Mouse (Mus musculus): ENCODE data around the gene Cpz. TPM values are rescaled to one million over a fixed set of nuclear protein-coding genes. Genes with fewer than 3 reads are reported as not detected.

Gene Cpz
- polyA plus RNA-seq, 1 experiment from 2014 or later: 4.8 TPM

GRCm38 (mm10) chr5:35557946-35558621 lies 32.6 kb upstream of the Cpz start:
- Histone ChIP-seq H3K9me3 (ENCODE audit: control insufficient read depth, low read depth, low read length) (no peaks in the 10 kb centered on the region), H3K4me3 (ENCODE audit: low read depth, low read length) (no peak overlapping the region), H3K9ac (replicated peaks; ENCODE audit: low read depth, low read length) (no peak overlapping the region), H3K27ac (ENCODE audit: low read length) (no peak overlapping the region), H3K4me1 (ENCODE audit: control insufficient read depth, insufficient read depth, low read length) (no peaks in the 10 kb centered on the region), H3K27me3 (ENCODE audit: control insufficient read depth, insufficient read depth, low read length) (no peaks in the 10 kb centered on the region), H3K4me2 (replicated peaks; ENCODE audit: low read depth, low read length) (no peak overlapping the region), H3K36me3 (ENCODE audit: control insufficient read depth, insufficient read depth, low read length) (peaks cover 33% of the 10 kb centered on the region)
- 81% methylated on average over 13 of the region's 13 CpGs for WGBS
- ATAC-seq (ENCODE audit: insufficient number of reproducible peaks, insufficient read depth, low FRiP score, low read depth): no peak

- 90% methylated on average over 7 of the region's 7 CpGs for WGBS
- Histone ChIP-seq H3K9ac (replicated peaks; ENCODE audit: low read depth, low read length) (no peak overlapping the region), H3K4me3 (ENCODE audit: low read depth, low read length) (no peak overlapping the region), H3K36me3 (ENCODE audit: control insufficient read depth, insufficient read depth, low read length) (peaks cover 26% of the 10 kb centered on the region), H3K27ac (ENCODE audit: low read length) (no peak overlapping the region), H3K9me3 (ENCODE audit: control insufficient read depth, low read depth, low read length) (no peaks in the 10 kb centered on the region), H3K27me3 (ENCODE audit: control insufficient read depth, insufficient read depth, low read length) (no peaks in the 10 kb centered on the region), H3K4me1 (ENCODE audit: control insufficient read depth, insufficient read depth, low read length) (peaks cover 4% of the 10 kb centered on the region; the same call in 1 of the 2 replicates), H3K4me2 (replicated peaks; ENCODE audit: low read depth, low read length) (no peak overlapping the region)
- ATAC-seq (ENCODE audit: insufficient number of reproducible peaks, insufficient read depth, low FRiP score, low read depth): no peak
Measured at GRCm38 (mm10) chr5:35556393-35556792, 30.9 kb upstream of the Cpz start.

- H3K4me3 ChIP-seq (ENCODE audit: low read depth, low read length): no peak overlapping the region
- no peaks in the 10 kb centered on the region for H3K9me3 ChIP-seq (ENCODE audit: control insufficient read depth, low read depth, low read length)
- no peak overlapping the region for H3K4me2 ChIP-seq (replicated peaks; ENCODE audit: low read depth, low read length)
- no peak overlapping the region for H3K9ac ChIP-seq (replicated peaks; ENCODE audit: low read depth, low read length)
- 80% methylated on average over 4 of the region's 4 CpGs for WGBS
- peaks cover 11% of the 10 kb centered on the region for H3K36me3 ChIP-seq (ENCODE audit: control insufficient read depth, insufficient read depth, low read length)
- no peak for ATAC-seq (ENCODE audit: insufficient number of reproducible peaks, insufficient read depth, low FRiP score, low read depth)
- peaks cover 4% of the 10 kb centered on the region; the same call in 1 of the 2 replicates for H3K4me1 ChIP-seq (ENCODE audit: control insufficient read depth, insufficient read depth, low read length)
- H3K27me3 ChIP-seq (ENCODE audit: control insufficient read depth, insufficient read depth, low read length): no peaks in the 10 kb centered on the region
- H3K27ac ChIP-seq (ENCODE audit: low read length): no peak overlapping the region
Measured at GRCm38 (mm10) chr5:35552838-35553539, 27.5 kb upstream of the Cpz start.

GRCm38 (mm10) chr5:35551855-35552837 lies 26.6 kb upstream of the Cpz start:
- peak; percentile 63; the same call in 1 of the 2 replicates for ATAC-seq (ENCODE audit: insufficient number of reproducible peaks, insufficient read depth, low FRiP score, low read depth)
- H3K4me3 ChIP-seq (ENCODE audit: low read depth, low read length): no peak overlapping the region
- no peak overlapping the region for H3K9ac ChIP-seq (replicated peaks; ENCODE audit: low read depth, low read length)
- H3K27me3 ChIP-seq (ENCODE audit: control insufficient read depth, insufficient read depth, low read length): no peaks in the 10 kb centered on the region
- H3K4me2 ChIP-seq (replicated peaks; ENCODE audit: low read depth, low read length): no peak overlapping the region
- peaks cover 4% of the 10 kb centered on the region; the same call in 1 of the 2 replicates for H3K4me1 ChIP-seq (ENCODE audit: control insufficient read depth, insufficient read depth, low read length)
- WGBS: 43% methylated on average over 7 of the region's 7 CpGs
- peaks cover 3% of the 10 kb centered on the region for H3K36me3 ChIP-seq (ENCODE audit: control insufficient read depth, insufficient read depth, low read length)
- no peaks in the 10 kb centered on the region for H3K9me3 ChIP-seq (ENCODE audit: control insufficient read depth, low read depth, low read length)
- peak overlapping the region; percentile 44; the same call in 1 of the 2 replicates for H3K27ac ChIP-seq (ENCODE audit: low read length)

- no peak overlapping the region for H3K4me3 ChIP-seq (ENCODE audit: low read depth, low read length)
- H3K27me3 ChIP-seq (ENCODE audit: control insufficient read depth, insufficient read depth, low read length): no peaks in the 10 kb centered on the region
- no peak overlapping the region for H3K9ac ChIP-seq (replicated peaks; ENCODE audit: low read depth, low read length)
- ATAC-seq (ENCODE audit: insufficient number of reproducible peaks, insufficient read depth, low FRiP score, low read depth): no peak
- no peaks in the 10 kb centered on the region for H3K36me3 ChIP-seq (ENCODE audit: control insufficient read depth, insufficient read depth, low read length)
- H3K4me1 ChIP-seq (ENCODE audit: control insufficient read depth, insufficient read depth, low read length): peaks cover 3% of the 10 kb centered on the region; the same call in 1 of the 2 replicates
- no peak overlapping the region for H3K27ac ChIP-seq (ENCODE audit: low read length)
- H3K4me2 ChIP-seq (replicated peaks; ENCODE audit: low read depth, low read length): no peak overlapping the region
- no peaks in the 10 kb centered on the region for H3K9me3 ChIP-seq (ENCODE audit: control insufficient read depth, low read depth, low read length)
Measured at GRCm38 (mm10) chr5:35546127-35546526, 20.6 kb upstream of the Cpz start.

- WGBS: 55% methylated on average over 4 of the region's 4 CpGs
- no peaks in the 10 kb centered on the region for H3K36me3 ChIP-seq (ENCODE audit: control insufficient read depth, insufficient read depth, low read length)
- no peaks in the 10 kb centered on the region for H3K27me3 ChIP-seq (ENCODE audit: control insufficient read depth, insufficient read depth, low read length)
- no peak overlapping the region for H3K9ac ChIP-seq (replicated peaks; ENCODE audit: low read depth, low read length)
- no peak overlapping the region for H3K4me3 ChIP-seq (ENCODE audit: low read depth, low read length)
- H3K9me3 ChIP-seq (ENCODE audit: control insufficient read depth, low read depth, low read length): no peaks in the 10 kb centered on the region
- H3K4me2 ChIP-seq (replicated peaks; ENCODE audit: low read depth, low read length): no peak overlapping the region
- H3K4me1 ChIP-seq (ENCODE audit: control insufficient read depth, insufficient read depth, low read length): peaks cover 16% of the 10 kb centered on the region; the same call in 1 of the 2 replicates
- peak overlapping the region; percentile 58; the same call in 1 of the 2 replicates for H3K27ac ChIP-seq (ENCODE audit: low read length)
- no peak for ATAC-seq (ENCODE audit: insufficient number of reproducible peaks, insufficient read depth, low FRiP score, low read depth)
Measured at GRCm38 (mm10) chr5:35541059-35541790, 15.7 kb upstream of the Cpz start.

- ATAC-seq (ENCODE audit: insufficient number of reproducible peaks, insufficient read depth, low FRiP score, low read depth): no peak
- Histone ChIP-seq H3K4me3 (ENCODE audit: low read depth, low read length) (no peak overlapping the region), H3K4me2 (replicated peaks; ENCODE audit: low read depth, low read length) (no peak overlapping the region), H3K4me1 (ENCODE audit: control insufficient read depth, insufficient read depth, low read length) (peaks cover 16% of the 10 kb centered on the region; the same call in 1 of the 2 replicates), H3K9ac (replicated peaks; ENCODE audit: low read depth, low read length) (no peak overlapping the region), H3K36me3 (ENCODE audit: control insufficient read depth, insufficient read depth, low read length) (no peaks in the 10 kb centered on the region), H3K27ac (ENCODE audit: low read length) (peak overlapping the region; percentile 58; the same call in 1 of the 2 replicates), H3K9me3 (ENCODE audit: control insufficient read depth, low read depth, low read length) (no peaks in the 10 kb centered on the region), H3K27me3 (ENCODE audit: control insufficient read depth, insufficient read depth, low read length) (no peaks in the 10 kb centered on the region)
- 25% methylated on average over 5 of the region's 5 CpGs for WGBS
Measured at GRCm38 (mm10) chr5:35540555-35540954, 15.1 kb upstream of the Cpz start.

All from stomach, embryonic 14.5 days (tissue).